Mouse (Mus musculus) MEL (cell line): ENCODE results near the gene Soga3. TPM values are rescaled to one million over a fixed set of nuclear protein-coding genes. Genes with fewer than 3 reads are reported as not detected.

ENCODE experiments used
- DNase-seq: peaks from one replicate; pipeline ENCODE4 v3.0.0; 2011; ENCODE audit warnings: low read depth, low spot score
- H3K27ac ChIP-seq: 2 replicates; pipeline ENCODE4 v1.5.1; 2012; ENCODE audit warnings: low read depth, mild to moderate bottlenecking, control low read depth, low read length, moderate library complexity; ENCODE audit not compliant: control insufficient read depth
- H3K27me3 ChIP-seq, 2 experiments: fragments of 150-350 bp in 1 of 2; sonication (generic) in 1 of 2; 2 replicates each; pipeline ENCODE4 v1.6.1; 2012; ENCODE audit warnings: low read length in 2 of 2, mild to moderate bottlenecking in 2 of 2, improper control_type of control experiment in 1 of 2, moderate library complexity in 1 of 2; ENCODE audit not compliant: insufficient read depth in 2 of 2, control insufficient read depth in 1 of 2
- H3K36me3 ChIP-seq, 2 experiments: 2 replicates each; pipeline ENCODE4 v1.6.1; 2012 to 2014; ENCODE audit warnings: low read length in 2 of 2, improper control_type of control experiment in 1 of 2, inconsistent platforms in 1 of 2, mild to moderate bottlenecking in 1 of 2; ENCODE audit not compliant: insufficient read depth in 2 of 2, control insufficient read depth in 1 of 2
- H3K4me1 ChIP-seq, 2 experiments: fragments of 150-350 bp in 1 of 2; sonication (generic) in 1 of 2; 2 replicates each; pipeline ENCODE4 v1.6.1; 2012; ENCODE audit warnings: low read length in 2 of 2, improper control_type of control experiment in 1 of 2, mild to moderate bottlenecking in 1 of 2; ENCODE audit not compliant: insufficient read depth in 2 of 2, control insufficient read depth in 1 of 2
- H3K4me3 ChIP-seq, 2 experiments: fragments of 150-350 bp in 1 of 2; sonication (generic) in 1 of 2; 2 replicates each; pipeline ENCODE4 v1.5.1; 2012; ENCODE audit warnings: low read depth in 2 of 2, low read length in 2 of 2, mild to moderate bottlenecking in 2 of 2, moderate library complexity in 2 of 2, control low read depth in 1 of 2, improper control_type of control experiment in 1 of 2; ENCODE audit not compliant: control insufficient read depth in 1 of 2, insufficient read depth in 1 of 2
- H3K79me2 ChIP-seq: 2 replicates; pipeline ENCODE4 v1.6.1; 2012; ENCODE audit warnings: mild to moderate bottlenecking, low read length, moderate library complexity; ENCODE audit not compliant: control insufficient read depth, poor library complexity, insufficient read depth
- H3K9ac ChIP-seq: 2 replicates; pipeline ENCODE4 v1.6.1; 2012; ENCODE audit warnings: low read depth, mild to moderate bottlenecking, control low read depth, low read length, moderate library complexity; ENCODE audit not compliant: control insufficient read depth, poor library complexity, severe bottlenecking
- H3K9me3 ChIP-seq: fragments of 150-350 bp; sonication (generic); replicated peaks from 2 replicates; pipeline ENCODE4 v1.6.1; 2012; ENCODE audit warnings: mild to moderate bottlenecking, low read length, improper control_type of control experiment, moderate library complexity; ENCODE audit not compliant: insufficient read depth
- CHD1 ChIP-seq: IDR thresholded peaks from 2 replicates; pipeline ENCODE4 v1.6.1; 2012; ENCODE audit warnings: low read depth, mild to moderate bottlenecking, inconsistent platforms, low read length, improper control_type of control experiment
- CHD2 ChIP-seq: IDR thresholded peaks from 2 replicates; pipeline ENCODE4 v1.6.1; 2011; ENCODE audit warnings: low read length, improper control_type of control experiment
- E2F4 ChIP-seq: IDR thresholded peaks from 2 replicates; pipeline ENCODE4 v1.6.1; 2011; ENCODE audit warnings: low read depth, low read length, improper control_type of control experiment, borderline replicate concordance
- ELF1 ChIP-seq: IDR thresholded peaks from 2 replicates; pipeline ENCODE4 v1.6.1; 2014; ENCODE audit warnings: low read depth, mild to moderate bottlenecking, inconsistent platforms, low read length, improper control_type of control experiment, moderate library complexity
- GABPA ChIP-seq: IDR thresholded peaks from 2 replicates; pipeline ENCODE4 v1.6.1; 2012; ENCODE audit warnings: low read depth, mild to moderate bottlenecking, inconsistent platforms, low read length, improper control_type of control experiment, moderate library complexity
- GATA1 ChIP-seq: IDR thresholded peaks from 2 replicates; pipeline ENCODE4 v1.6.1; 2011; ENCODE audit warnings: low read depth, low read length, improper control_type of control experiment
- KAT2A ChIP-seq: conservative IDR thresholded peaks from 2 replicates; pipeline ENCODE4 v1.6.1; 2012; ENCODE audit warnings: low read depth, low read length, improper control_type of control experiment, inconsistent platforms
- MAFK ChIP-seq: IDR thresholded peaks from 2 replicates; pipeline ENCODE4 v1.6.1; 2011; ENCODE audit warnings: low read depth, mild to moderate bottlenecking, low read length, improper control_type of control experiment, borderline replicate concordance
- MXI1 ChIP-seq: IDR thresholded peaks from 2 replicates; pipeline ENCODE4 v1.6.1; 2011; ENCODE audit warnings: mild to moderate bottlenecking, low read depth, low read length, improper control_type of control experiment
- POLR2A ChIP-seq, 2 experiments: IDR thresholded peaks; 2 replicates each; pipeline ENCODE4 v1.6.1; 2011 to 2012; ENCODE audit warnings: low read length in 2 of 2, mild to moderate bottlenecking in 2 of 2, control low read depth in 1 of 2, improper control_type of control experiment in 1 of 2, low read depth in 1 of 2, moderate library complexity in 1 of 2; ENCODE audit not compliant: control insufficient read depth in 1 of 2, insufficient read depth in 1 of 2, poor library complexity in 1 of 2
- RAD21 ChIP-seq: IDR thresholded peaks from 2 replicates; pipeline ENCODE4 v1.6.1; 2011; ENCODE audit warnings: mild to moderate bottlenecking, low read depth, low read length, improper control_type of control experiment
- RCOR1 ChIP-seq: IDR thresholded peaks from 2 replicates; pipeline ENCODE4 v1.6.1; 2012; ENCODE audit warnings: low read depth, mild to moderate bottlenecking, inconsistent platforms, low read length, improper control_type of control experiment
- SIN3A ChIP-seq: IDR thresholded peaks from 2 replicates; pipeline ENCODE4 v1.6.1; 2012; ENCODE audit warnings: low read length, improper control_type of control experiment, inconsistent platforms
- SMC3 ChIP-seq: IDR thresholded peaks from 2 replicates; pipeline ENCODE4 v1.6.1; 2011; ENCODE audit warnings: low read depth, low read length, improper control_type of control experiment
- TAL1 ChIP-seq: IDR thresholded peaks from 2 replicates; pipeline ENCODE4 v1.6.1; 2012; ENCODE audit warnings: mild to moderate bottlenecking, inconsistent platforms, low read length, moderate library complexity, mixed read lengths
- TCF12 ChIP-seq: IDR thresholded peaks from 2 replicates; pipeline ENCODE4 v1.6.1; 2014; ENCODE audit warnings: low read depth, mild to moderate bottlenecking, inconsistent platforms, low read length, improper control_type of control experiment, moderate library complexity
- UBTF ChIP-seq: IDR thresholded peaks from 2 replicates; pipeline ENCODE4 v1.6.1; 2012; ENCODE audit warnings: low read depth, mild to moderate bottlenecking, inconsistent platforms, low read length, improper control_type of control experiment, moderate library complexity, borderline replicate concordance; ENCODE audit not compliant: insufficient read depth
- USF1 ChIP-seq: IDR thresholded peaks from 2 replicates; pipeline ENCODE4 v1.6.1; 2014; ENCODE audit warnings: low read depth, mild to moderate bottlenecking, inconsistent platforms, low read length, improper control_type of control experiment, moderate library complexity
- ZC3H11A ChIP-seq: IDR thresholded peaks from 2 replicates; pipeline ENCODE4 v1.6.1; 2012; ENCODE audit warnings: low read depth, mild to moderate bottlenecking, inconsistent platforms, low read length, improper control_type of control experiment
- polyA plus RNA-seq, 2 experiments: library from polyadenylated mRNA; stranded (reverse) in 1 of 2; unstranded in 1 of 2; fragments of >175 nt in 1 of 2; fragments of >200 nt in 1 of 2; gene quantifications; 2 replicates each; pipeline versions ENCODE4 v1.2.1 to v1.2.4; 2012; ENCODE audit warnings: low replicate concordance in 2 of 2, low read depth in 1 of 2; ENCODE audit not compliant: insufficient read length in 2 of 2, insufficient read depth in 1 of 2, missing spikeins in 1 of 2
- total RNA-seq: library from RNA; depleted of rRNA; stranded (reverse); fragments of 300-350 nt; gene quantifications from 2 replicates; pipeline ENCODE4 v1.2.3, GENCODE M21; 2012

The Soga3 gene
- total and polyA plus RNA-seq, 3 experiments = not detected

DNA sequence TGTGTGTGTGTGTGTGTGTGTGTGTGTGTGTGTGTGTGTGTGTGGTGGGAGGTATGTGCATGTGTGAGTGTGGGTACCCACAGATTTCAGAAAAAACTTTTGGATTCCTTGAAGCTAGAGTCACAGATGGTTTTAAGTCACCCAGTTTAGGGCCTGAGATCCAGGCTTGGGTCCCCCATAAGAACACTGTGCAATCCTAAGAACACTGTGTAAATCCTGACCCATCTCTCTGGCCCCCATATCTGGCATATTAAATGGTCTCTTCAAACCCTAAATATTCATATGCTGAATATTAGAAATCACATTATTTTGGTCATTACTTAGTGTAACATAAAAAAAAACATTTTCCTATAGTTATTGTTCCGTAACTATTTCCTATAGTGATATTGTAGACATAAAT lies 73.3 kb downstream of the Soga3 start:
- H3K9ac ChIP-seq = no peak overlapping the region
- H3K4me1 ChIP-seq = no peaks in the 10 kb centered on the region
- no peak for DNase-seq
- H3K36me3 ChIP-seq = no peaks in the 10 kb centered on the region
- no peak overlapping the region for H3K27ac ChIP-seq
- no peaks in the 10 kb centered on the region for H3K27me3 ChIP-seq
- no peak for TF ChIP-seq ELF1
- no peak for TF ChIP-seq TCF12
- TF ChIP-seq, all 39 proteins: peak for 0
- no peak overlapping the region for H3K4me3 ChIP-seq
- no peaks in the 10 kb centered on the region for H3K9me3 ChIP-seq
- no peaks in the 10 kb centered on the region for H3K79me2 ChIP-seq

DNA sequence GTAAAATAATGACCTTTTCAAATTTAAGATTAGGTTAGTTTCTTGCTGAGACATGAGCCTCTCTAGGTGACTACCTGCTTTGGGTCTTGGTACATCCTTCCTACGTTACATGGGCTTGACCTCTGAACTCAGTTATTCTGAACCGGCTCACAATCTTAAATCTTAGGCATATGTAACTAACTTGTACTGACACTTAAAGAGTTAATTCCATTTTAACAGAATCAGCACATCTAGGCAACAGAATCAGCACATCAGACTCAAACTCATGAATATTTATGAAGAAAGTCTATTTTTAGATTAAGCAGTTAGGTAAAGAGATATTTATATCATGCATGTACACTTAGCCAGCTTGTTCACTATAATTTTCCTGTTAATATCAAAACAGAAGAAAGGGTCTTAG lies 73.8 kb downstream of the Soga3 start:
- no peak for DNase-seq
- Histone ChIP-seq H3K79me2 (no peaks in the 10 kb centered on the region), H3K4me3 (no peak overlapping the region), H3K9me3 (no peaks in the 10 kb centered on the region), H3K27ac (no peak overlapping the region), H3K36me3 (no peaks in the 10 kb centered on the region), H3K9ac (no peak overlapping the region), H3K27me3 (no peaks in the 10 kb centered on the region), H3K4me1 (no peaks in the 10 kb centered on the region)
- TF ChIP-seq E2F4 (no peak), UBTF (no peak), RAD21 (no peak), MAFK (no peak)

DNA sequence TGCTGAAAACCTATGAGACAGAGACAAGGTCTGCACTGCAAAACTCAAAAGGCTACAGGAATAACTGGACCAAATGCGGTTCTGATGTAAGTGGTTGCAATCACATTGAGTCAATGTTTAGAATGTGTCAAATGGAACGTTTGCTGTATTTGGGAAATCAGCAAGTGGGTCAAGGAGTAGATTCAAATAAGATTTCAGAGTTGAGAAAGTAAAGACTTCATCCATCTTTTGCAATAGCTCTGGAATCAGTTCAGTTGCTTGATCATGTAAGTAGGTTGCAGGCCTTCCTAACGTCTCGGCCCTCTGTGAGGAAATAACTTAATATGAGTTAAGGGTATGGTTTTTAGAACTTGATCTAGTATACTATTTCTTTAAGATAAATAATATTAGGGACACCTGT lies 81.7 kb downstream of the Soga3 start:
- no peaks in the 10 kb centered on the region for H3K36me3 ChIP-seq
- no peaks in the 10 kb centered on the region for H3K79me2 ChIP-seq
- H3K9ac ChIP-seq = no peak overlapping the region
- H3K9me3 ChIP-seq = no peaks in the 10 kb centered on the region
- H3K4me1 ChIP-seq = no peaks in the 10 kb centered on the region
- DNase-seq = no peak
- H3K27me3 ChIP-seq = no peaks in the 10 kb centered on the region
- no peak for TF ChIP-seq USF1
- TF ChIP-seq RCOR1 = no peak
- TF ChIP-seq KAT2A = no peak
- TF ChIP-seq SIN3A = no peak
- TF ChIP-seq MXI1 = no peak
- TF ChIP-seq GATA1 = no peak
- no peak for TF ChIP-seq ELF1
- no peak for TF ChIP-seq ZC3H11A
- TF ChIP-seq GABPA = no peak
- no peak for TF ChIP-seq SMC3
- no peak for TF ChIP-seq CHD2
- no peak for TF ChIP-seq UBTF
- TF ChIP-seq MAFK = no peak
- TF ChIP-seq CHD1 = no peak
- no peak for TF ChIP-seq POLR2A (IDR thresholded peaks at IDR 0.05; ENCODE audit: control insufficient read depth in 1 of 2, insufficient read depth in 1 of 2, low read depth in 1 of 2, low read length in 2 of 2, poor library complexity in 1 of 2)
- TF ChIP-seq TAL1 = no peak
- no peak overlapping the region for H3K4me3 ChIP-seq
- H3K27ac ChIP-seq = no peak overlapping the region
